Mouse (Mus musculus) layer of hippocampus, postnatal 14 days (tissue): ENCODE measurements around the gene 1700001C02Rik. TPM values are rescaled to one million over a fixed set of nuclear protein-coding genes. Genes with fewer than 3 reads are reported as not detected.

ENCODE experiments used
- DNase-seq, 2 experiments: peaks; one replicate each; pipeline ENCODE4 v3.0.0; 2021 to 2022; ENCODE audit warnings: low spot score in 2 of 2, mixed read lengths in 1 of 2
- total RNA-seq, 2 experiments: library from RNA; stranded (reverse); gene quantifications; 2 replicates each; pipeline ENCODE4 v1.2.3; 2021

The 1700001C02Rik gene
- total RNA-seq, 2 experiments from 2014 or later, result 0.65 TPM; not detected in 1

- DNase-seq, result no peak
Measured at GRCm38 (mm10) chr5:30493723-30494122, 27.9 kb downstream of the 1700001C02Rik start.

- DNase-seq, result no peak
Measured at GRCm38 (mm10) chr5:30494606-30495005, 28.8 kb downstream of the 1700001C02Rik start.

GRCm38 (mm10) chr5:30495288-30495687 is 29.4 kb downstream of the 1700001C02Rik start:
- no peak for DNase-seq

GRCm38 (mm10) chr5:30496821-30497220 is 31.0 kb downstream of the 1700001C02Rik start:
- DNase-seq, result no peak

- DNase-seq, result no peak
Measured at GRCm38 (mm10) chr5:30497299-30497698, 31.5 kb downstream of the 1700001C02Rik start.

- DNase-seq, result no peak
Measured at GRCm38 (mm10) chr5:30513111-30513510, 47.3 kb downstream of the 1700001C02Rik start.

- DNase-seq, result peak in 1 of 2 experiments; percentile 48
Measured at GRCm38 (mm10) chr5:30516376-30516775, 50.5 kb downstream of the 1700001C02Rik start.

- no peak for DNase-seq
Measured at GRCm38 (mm10) chr5:30518108-30518507, 52.3 kb downstream of the 1700001C02Rik start.

- DNase-seq, result no peak
Measured at GRCm38 (mm10) chr5:30518547-30518946, 52.7 kb downstream of the 1700001C02Rik start.

GRCm38 (mm10) chr5:30519494-30519893 is 53.6 kb downstream of the 1700001C02Rik start:
- DNase-seq, result no peak

- no peak for DNase-seq
Measured at GRCm38 (mm10) chr5:30520214-30520732, 54.4 kb downstream of the 1700001C02Rik start.

- no peak for DNase-seq
Measured at GRCm38 (mm10) chr5:30522406-30522805, 56.6 kb downstream of the 1700001C02Rik start.

GRCm38 (mm10) chr5:30523131-30523530 is 57.3 kb downstream of the 1700001C02Rik start:
- no peak for DNase-seq

- no peak for DNase-seq
Measured at GRCm38 (mm10) chr5:30524213-30524612, 58.4 kb downstream of the 1700001C02Rik start.

GRCm38 (mm10) chr5:30525920-30526836 is 60.3 kb downstream of the 1700001C02Rik start:
- peak in 1 of 2 experiments; percentile 63 for DNase-seq

- no peak for DNase-seq
Measured at GRCm38 (mm10) chr5:30527129-30527528, 61.3 kb downstream of the 1700001C02Rik start.

- peak in 1 of 2 experiments; percentile 33 for DNase-seq
Measured at GRCm38 (mm10) chr5:30528906-30529305, 63.1 kb downstream of the 1700001C02Rik start.

Other genes with a start within 250 kb of the 1700001C02Rik start
- 10 to 100 TPM; 42.8 to 57.1 TPM for gene Selenoi, start 233.5 kb upstream of the 1700001C02Rik start, total RNA-seq
- 10 to 100 TPM in 1 of 2 experiments, 1 to 10 TPM in 1; 9.7 to 10.2 TPM for gene Drc1, start 184.7 kb upstream of the 1700001C02Rik start, total RNA-seq
- 1 to 10 TPM; 3.5 to 5.5 TPM for gene Otof, start 4.1 kb upstream of the 1700001C02Rik start, total RNA-seq
- gene Cib4, start 79.8 kb downstream of the 1700001C02Rik start, total RNA-seq, result not detected
- gene Kcnk3, start 122.1 kb downstream of the 1700001C02Rik start, total RNA-seq, result 1 to 10 TPM; 6.9 to 9.0 TPM
- gene Slc35f6, start 181.9 kb downstream of the 1700001C02Rik start, total RNA-seq, result 10 to 100 TPM; 32.6 to 32.7 TPM
- 1 to 10 TPM; 4.8 to 5.5 TPM for gene Cenpa, start 200.7 kb downstream of the 1700001C02Rik start, total RNA-seq
- 100 to 1,000 TPM; 114 to 115 TPM for gene Dpysl5, start 245.5 kb downstream of the 1700001C02Rik start, total RNA-seq